Mouse (Mus musculus) embryonic facial prominence, embryonic 14.5 days (tissue): ENCODE data around the gene Gpc4. TPM values are rescaled to one million over a fixed set of nuclear protein-coding genes. Genes with fewer than 3 reads are reported as not detected.

Experiments
- ATAC-seq: fragments of 200-750 bp; cut with Nextera tagmentation; 2 replicates; pipeline ENCODE4 v1.8.0; 2017; ENCODE audit warnings: low read depth, moderate number of reproducible peaks, moderate TSS enrichment
- DNase-seq: peaks from one replicate; pipeline ENCODE4 v3.0.0-alpha.2; 2015; ENCODE audit warnings: low spot score
- H3K27ac ChIP-seq: fragments of 300-500 bp; sonication (generic); replicated peaks from 2 replicates; pipeline ENCODE4 v1.5.1; 2014; ENCODE audit warnings: low read depth, mild to moderate bottlenecking, low read length, moderate library complexity
- H3K27me3 ChIP-seq: fragments of 300-500 bp; sonication (generic); replicated peaks from 2 replicates; pipeline ENCODE4 v1.6.1; 2014; ENCODE audit warnings: low read length; ENCODE audit not compliant: control insufficient read depth, insufficient read depth
- H3K36me3 ChIP-seq: fragments of 300-500 bp; sonication (generic); 2 replicates; pipeline ENCODE4 v1.6.1; 2014; ENCODE audit warnings: low read length, mixed read lengths; ENCODE audit not compliant: control insufficient read depth, insufficient read depth
- H3K4me1 ChIP-seq: fragments of 300-500 bp; sonication (generic); 2 replicates; pipeline ENCODE4 v1.6.1; 2014; ENCODE audit warnings: antibody characterized with exemption, low read length; ENCODE audit not compliant: control insufficient read depth, insufficient read depth
- H3K4me2 ChIP-seq: fragments of 300-500 bp; sonication (generic); 2 replicates; pipeline ENCODE4 v1.6.1; 2014; ENCODE audit warnings: low read depth, mild to moderate bottlenecking, low read length, moderate library complexity, mixed read lengths
- H3K4me3 ChIP-seq: fragments of 300-500 bp; sonication (generic); 2 replicates; pipeline ENCODE4 v1.5.1; 2014; ENCODE audit warnings: low read depth, mild to moderate bottlenecking, low read length
- H3K9ac ChIP-seq: fragments of 300-500 bp; sonication (generic); 2 replicates; pipeline ENCODE4 v1.6.1; 2014; ENCODE audit warnings: low read depth, mild to moderate bottlenecking, low read length, moderate library complexity, mixed read lengths
- H3K9me3 ChIP-seq: fragments of 300-500 bp; sonication (generic); 2 replicates; pipeline ENCODE4 v1.6.1; 2016; ENCODE audit warnings: low read length; ENCODE audit not compliant: control insufficient read depth
- WGBS: fragments of 180-500 bp; shearing (Covaris S2); extraction: QIAGEN DNeasy Blood & Tissue Kit; methylation state at CpG from one replicate; pipeline ENCODE4 v1.1.7; 2014; 5-methylcytosine and 5-hydroxymethylcytosine counted together
- polyA plus RNA-seq: library from polyadenylated mRNA; unstranded; fragments of >200 nt; fragmentation: Nextera tagmentation; extraction: Ambion mirVana; gene quantifications from 2 replicates; pipeline ENCODE4 v1.2.1, GENCODE M21; 2014

Gene Gpc4
- polyA plus RNA-seq, 1 experiment from 2014 or later: 68.1 TPM

- Histone ChIP-seq H3K4me1 (no peaks in the 10 kb centered on the region), H3K36me3 (no peaks in the 10 kb centered on the region), H3K4me3 (no peak overlapping the region), H3K27ac (no peak overlapping the region), H3K9ac (no peak overlapping the region), H3K27me3 (no peaks in the 10 kb centered on the region; the same call in 1 of the 2 replicates), H3K4me2 (no peak overlapping the region), H3K9me3 (no peaks in the 10 kb centered on the region)
- 74% methylated on average over 6 of the region's 6 CpGs for WGBS
- ATAC-seq (no peak), DNase-seq (no peak)
These were observed 63.6 kb downstream of the Gpc4 start for GRCm38 (mm10) chrX:52101445-52101844.

GRCm38 (mm10) chrX:52087726-52088348 lies 77.2 kb downstream of the Gpc4 start:
- H3K27me3 ChIP-seq: no peaks in the 10 kb centered on the region
- DNase-seq: peak; percentile 12
- no peak overlapping the region for H3K9ac ChIP-seq
- no peak for ATAC-seq
- H3K9me3 ChIP-seq: no peaks in the 10 kb centered on the region
- WGBS: 45% methylated on average over 7 of the region's 7 CpGs
- no peaks in the 10 kb centered on the region for H3K36me3 ChIP-seq
- no peaks in the 10 kb centered on the region for H3K4me1 ChIP-seq
- H3K4me2 ChIP-seq: no peak overlapping the region
- no peak overlapping the region for H3K4me3 ChIP-seq
- H3K27ac ChIP-seq: no peak overlapping the region

GRCm38 (mm10) chrX:52086885-52087573 lies 78.0 kb downstream of the Gpc4 start:
- H3K4me3 ChIP-seq: no peak overlapping the region
- no peaks in the 10 kb centered on the region for H3K27me3 ChIP-seq
- ATAC-seq (no peak), DNase-seq (no peak)
- no peak overlapping the region for H3K9ac ChIP-seq
- no peak overlapping the region for H3K4me2 ChIP-seq
- H3K4me1 ChIP-seq: no peaks in the 10 kb centered on the region
- no peak overlapping the region for H3K27ac ChIP-seq
- H3K36me3 ChIP-seq: no peaks in the 10 kb centered on the region
- no peaks in the 10 kb centered on the region for H3K9me3 ChIP-seq
- 74% methylated on average over 8 of the region's 8 CpGs for WGBS

DNA sequence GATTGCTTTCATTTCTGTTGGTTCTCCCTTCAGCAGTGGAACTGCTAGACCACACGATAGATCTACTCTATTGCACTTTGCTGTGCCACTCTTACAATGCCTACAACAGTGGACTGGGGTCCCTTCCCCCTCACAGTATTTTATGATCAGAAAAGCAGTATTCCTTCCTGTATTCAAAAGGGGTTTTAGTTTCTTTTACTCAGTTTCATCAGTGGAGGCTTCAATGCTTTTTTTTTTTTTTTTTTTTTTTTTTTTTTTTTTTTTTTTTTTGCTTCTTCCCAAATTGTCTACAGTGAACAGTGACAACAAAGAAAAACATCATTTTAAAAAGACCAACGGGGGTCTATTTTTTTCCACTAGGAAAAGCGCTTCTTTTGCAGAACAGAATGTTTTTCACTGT lies 81.5 kb downstream of the Gpc4 start:
- Histone ChIP-seq H3K9me3 (no peaks in the 10 kb centered on the region), H3K4me3 (no peak overlapping the region), H3K4me2 (no peak overlapping the region), H3K27me3 (no peaks in the 10 kb centered on the region), H3K27ac (no peak overlapping the region), H3K4me1 (no peaks in the 10 kb centered on the region), H3K9ac (no peak overlapping the region), H3K36me3 (no peaks in the 10 kb centered on the region)
- no peak for DNase-seq
- ATAC-seq: no peak
- WGBS: 76% methylated on average over 3 of the region's 3 CpGs

DNA sequence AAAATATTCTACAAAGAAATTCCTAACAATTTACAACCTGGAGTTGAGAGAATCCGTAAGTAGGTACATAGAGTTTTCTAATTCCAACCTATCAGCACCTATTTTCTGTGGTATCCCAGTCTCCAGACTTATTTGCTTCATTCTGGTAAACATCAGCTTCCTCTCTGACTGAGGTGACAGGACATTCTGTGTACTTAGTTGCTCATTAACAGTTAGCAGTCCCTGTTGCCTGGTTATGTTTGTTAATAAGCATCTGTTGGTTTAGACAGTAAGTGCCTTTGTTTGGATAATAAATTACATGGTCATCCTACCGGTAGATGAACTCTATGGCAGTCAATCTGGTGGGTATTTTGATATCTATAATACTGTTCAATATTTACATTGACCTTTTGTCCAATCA lies 92.6 kb downstream of the Gpc4 start:
- Histone ChIP-seq H3K9me3 (no peaks in the 10 kb centered on the region), H3K27ac (no peak overlapping the region), H3K4me1 (no peaks in the 10 kb centered on the region), H3K4me2 (no peak overlapping the region), H3K4me3 (no peak overlapping the region), H3K9ac (no peak overlapping the region), H3K27me3 (no peaks in the 10 kb centered on the region; the same call in 1 of the 2 replicates), H3K36me3 (no peaks in the 10 kb centered on the region)
- ATAC-seq: no peak
- 91% methylated on average over 2 of the region's 2 CpGs for WGBS
- no peak for DNase-seq

DNA sequence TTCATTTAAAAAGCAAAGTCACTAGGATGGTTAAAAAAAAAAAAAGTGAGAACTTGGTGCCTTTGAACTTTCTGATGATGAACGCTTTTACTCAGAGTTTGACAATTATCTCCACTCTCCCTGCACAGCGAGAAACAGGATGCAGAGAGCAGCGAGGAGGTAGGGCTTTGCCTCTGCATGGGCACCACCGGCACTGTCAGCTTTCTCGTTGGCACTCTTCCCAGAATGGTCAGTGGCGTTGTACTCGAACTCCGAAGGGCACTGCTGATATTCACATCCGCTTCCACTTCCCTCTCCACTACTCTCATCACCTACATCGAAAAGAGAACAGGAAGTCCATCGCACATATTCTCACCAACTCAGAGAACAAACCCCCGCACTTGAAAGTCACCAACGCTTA lies 111.6 kb downstream of the Gpc4 start:
- WGBS: 78% methylated on average over 13 of the region's 13 CpGs
- DNase-seq (no peak), ATAC-seq (no peak)
- H3K27ac ChIP-seq: no peak overlapping the region
- no peak overlapping the region for H3K9ac ChIP-seq
- no peaks in the 10 kb centered on the region for H3K27me3 ChIP-seq
- peaks cover 8% of the 10 kb centered on the region; the same call in 1 of the 2 replicates for H3K36me3 ChIP-seq
- H3K4me2 ChIP-seq: no peak overlapping the region
- no peaks in the 10 kb centered on the region for H3K4me1 ChIP-seq
- no peaks in the 10 kb centered on the region for H3K9me3 ChIP-seq
- no peak overlapping the region for H3K4me3 ChIP-seq

DNA sequence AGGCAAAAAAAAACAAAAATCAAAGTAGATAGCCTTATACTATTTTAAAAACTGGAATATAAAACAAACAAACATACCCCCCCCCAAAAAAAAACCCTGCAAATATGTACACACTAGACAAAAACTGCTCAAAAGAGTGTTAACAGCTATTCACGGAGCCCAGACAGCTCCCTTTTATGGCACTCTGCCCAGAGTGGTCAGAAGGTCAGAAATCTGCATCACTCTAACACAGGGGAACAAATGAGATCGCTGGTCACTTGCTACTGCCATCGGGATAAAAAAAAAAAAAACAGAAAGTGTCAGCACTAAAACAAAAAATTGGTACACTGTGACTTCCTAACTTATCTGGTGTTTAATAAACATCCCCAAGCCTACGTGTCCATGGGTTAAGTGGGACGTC lies 113.0 kb downstream of the Gpc4 start:
- Histone ChIP-seq H3K9me3 (no peaks in the 10 kb centered on the region), H3K36me3 (peaks cover 3% of the 10 kb centered on the region; the same call in 1 of the 2 replicates), H3K4me3 (no peak overlapping the region), H3K27me3 (no peaks in the 10 kb centered on the region), H3K27ac (no peak overlapping the region; the same call in 1 of the 2 replicates), H3K4me1 (no peaks in the 10 kb centered on the region), H3K4me2 (no peak overlapping the region), H3K9ac (no peak overlapping the region)
- ATAC-seq (no peak), DNase-seq (peak; percentile 10)
- 64% methylated on average over 5 of the region's 5 CpGs for WGBS

DNA sequence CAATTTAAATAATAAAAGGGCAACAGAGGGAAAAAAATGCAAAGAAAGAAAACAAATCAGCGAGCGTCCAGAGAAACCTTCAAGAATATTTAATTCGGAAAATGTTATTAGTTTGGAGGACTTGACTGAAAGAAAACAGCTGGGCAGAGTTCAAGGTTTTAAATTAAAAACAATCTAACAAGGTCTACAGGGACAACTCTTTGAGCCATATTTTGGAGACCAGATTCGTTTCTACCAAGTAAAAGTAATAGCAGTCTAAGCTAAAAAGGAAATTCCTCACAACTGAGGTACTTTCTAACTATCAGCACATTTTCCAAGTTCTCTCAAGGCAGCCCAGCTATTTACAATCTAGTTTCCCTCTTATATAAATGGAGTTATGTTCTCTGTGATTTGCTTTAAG lies 114.1 kb downstream of the Gpc4 start:
- H3K9me3 ChIP-seq: no peaks in the 10 kb centered on the region
- peaks cover 3% of the 10 kb centered on the region; the same call in 1 of the 2 replicates for H3K36me3 ChIP-seq
- DNase-seq (peak; percentile 52), ATAC-seq (no peak)
- 54% methylated on average over 4 of the region's 4 CpGs for WGBS
- no peak overlapping the region for H3K4me3 ChIP-seq
- no peaks in the 10 kb centered on the region for H3K27me3 ChIP-seq
- no peak overlapping the region; the same call in 1 of the 2 replicates for H3K27ac ChIP-seq
- H3K4me1 ChIP-seq: no peaks in the 10 kb centered on the region
- no peak overlapping the region for H3K4me2 ChIP-seq
- H3K9ac ChIP-seq: no peak overlapping the region

GRCm38 (mm10) chrX:52039875-52040274 lies 125.2 kb downstream of the Gpc4 start:
- Histone ChIP-seq H3K9me3 (no peaks in the 10 kb centered on the region), H3K4me2 (no peak overlapping the region), H3K27me3 (peaks cover 3% of the 10 kb centered on the region; the same call in 1 of the 2 replicates), H3K36me3 (no peaks in the 10 kb centered on the region), H3K4me3 (no peak overlapping the region), H3K9ac (no peak overlapping the region), H3K4me1 (no peaks in the 10 kb centered on the region), H3K27ac (no peak overlapping the region)
- ATAC-seq: no peak
- no peak for DNase-seq
- 63% methylated on average over 1 of the region's 1 CpGs for WGBS
